Mouse (Mus musculus): ENCODE measurements around the gene Mis18a. TPM values are rescaled to one million over a fixed set of nuclear protein-coding genes. Genes with fewer than 3 reads are reported as not detected.

Gene Mis18a
- 99.0 and 103 TPM in 2 replicates for polyA plus RNA-seq (2016; fragmentation: Nextera tagmentation; extraction: Ambion mirVana)

DNA sequence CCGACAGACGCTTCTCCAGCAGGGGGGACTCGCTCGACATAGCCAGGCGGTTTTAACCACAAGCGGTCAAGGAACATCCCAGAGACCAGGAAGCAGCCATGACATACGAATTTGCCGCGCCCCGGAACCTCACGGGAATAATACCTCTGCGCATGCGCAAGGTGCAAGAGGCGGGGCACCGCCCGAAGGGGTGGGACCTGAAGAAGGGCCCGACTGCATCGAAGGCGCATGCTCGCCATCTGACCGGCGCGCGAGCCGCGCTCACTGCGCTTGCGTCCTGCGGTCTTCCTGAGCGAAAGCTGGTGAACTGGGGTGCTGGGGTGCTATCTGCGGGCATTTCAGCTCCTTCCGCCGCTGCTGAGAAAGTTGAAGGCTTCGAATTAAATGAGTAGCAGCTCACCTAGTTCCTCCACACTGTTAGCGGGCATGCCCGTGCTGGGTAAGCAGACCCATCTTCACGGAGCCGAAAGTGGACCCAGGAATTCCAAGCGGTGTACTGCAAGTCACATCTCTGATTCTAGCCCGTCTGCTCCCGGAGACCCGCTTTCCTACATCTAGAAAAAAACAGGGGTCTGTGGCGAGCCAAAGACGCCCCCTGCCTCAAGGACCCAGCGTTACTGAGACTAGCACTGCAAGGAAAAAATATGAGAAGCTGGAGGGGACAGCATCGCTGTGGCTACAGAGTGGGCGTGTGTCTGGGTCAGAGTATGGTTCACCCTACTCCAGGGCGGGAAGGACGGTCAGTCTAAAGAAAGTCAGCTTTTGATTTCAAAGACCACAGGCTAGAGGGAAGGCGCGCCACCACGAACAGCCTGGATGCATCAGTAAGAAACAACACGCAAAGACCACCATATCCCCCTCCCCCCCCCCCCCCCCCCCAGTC is at the start of gene Mis18a:
Gene Mis18a (minus strand): TSS at position 172 of the 883 bp plus-strand sequence.
- no peaks in the 10 kb centered on the region for H3K27me3 ChIP-seq (replicated peaks; ENCODE audit: low read depth, poor library complexity, severe bottlenecking)
- H3K4me1 ChIP-seq, result peaks cover 14% of the 10 kb centered on the region
- 1% methylated on average over 53 of the region's 53 CpGs for WGBS
- peak within 1 kb of the TSS; percentile 98 for H3K4me3 ChIP-seq
- peak within 1 kb of the TSS; percentile 89 for H3K27ac ChIP-seq (replicated peaks)
- 0 out of 2 replicates have a peak, but pooled peaks cover 1% of the 10 kb centered on the region for H3K9me3 ChIP-seq
- peaks cover 32% of the 10 kb centered on the region for H3K36me3 ChIP-seq (replicated peaks)
- DNase-seq (ENCODE audit: low spot score), result peak; percentile 98

DNA sequence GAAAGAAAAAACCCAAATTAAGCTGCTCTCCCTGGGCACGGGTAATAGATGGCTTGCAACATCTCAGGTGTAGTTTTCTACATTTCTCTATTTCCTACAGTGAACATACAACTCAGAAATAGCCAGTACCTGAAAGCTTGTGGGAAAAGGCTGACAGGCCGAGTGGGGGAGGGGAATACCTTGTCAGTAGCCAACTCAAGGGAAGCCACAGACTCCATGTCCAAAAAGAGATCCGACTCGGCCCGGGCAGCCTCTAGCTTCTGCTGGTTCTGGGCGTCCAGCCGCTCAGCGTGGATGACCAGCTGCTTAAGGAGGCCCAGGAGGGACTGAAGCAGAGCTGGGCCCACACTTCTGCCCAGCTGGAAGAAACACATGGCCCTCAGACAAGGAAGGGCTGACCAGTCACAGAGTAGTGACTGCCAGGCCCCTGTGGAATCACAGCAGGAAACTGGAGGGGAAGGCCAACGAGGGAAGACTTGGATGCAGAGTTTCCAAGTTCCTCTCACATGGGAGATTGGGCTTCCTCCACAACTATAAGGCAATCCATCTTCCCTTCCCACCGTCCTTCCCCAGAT is 48.8 kb upstream of the Mis18a start:
- DNase-seq (ENCODE audit: low spot score), result no peak
- no peak overlapping the region for H3K4me3 ChIP-seq
- 88% methylated on average over 10 of the region's 10 CpGs for WGBS
- peaks cover 99% of the 10 kb centered on the region for H3K36me3 ChIP-seq (replicated peaks)
- no peaks in the 10 kb centered on the region for H3K9me3 ChIP-seq
- no peak overlapping the region for H3K27ac ChIP-seq (replicated peaks)
- H3K4me1 ChIP-seq, result 0 out of 2 replicates have a peak, but pooled peaks cover 3% of the 10 kb centered on the region
- no peaks in the 10 kb centered on the region for H3K27me3 ChIP-seq (replicated peaks; ENCODE audit: low read depth, poor library complexity, severe bottlenecking)

DNA sequence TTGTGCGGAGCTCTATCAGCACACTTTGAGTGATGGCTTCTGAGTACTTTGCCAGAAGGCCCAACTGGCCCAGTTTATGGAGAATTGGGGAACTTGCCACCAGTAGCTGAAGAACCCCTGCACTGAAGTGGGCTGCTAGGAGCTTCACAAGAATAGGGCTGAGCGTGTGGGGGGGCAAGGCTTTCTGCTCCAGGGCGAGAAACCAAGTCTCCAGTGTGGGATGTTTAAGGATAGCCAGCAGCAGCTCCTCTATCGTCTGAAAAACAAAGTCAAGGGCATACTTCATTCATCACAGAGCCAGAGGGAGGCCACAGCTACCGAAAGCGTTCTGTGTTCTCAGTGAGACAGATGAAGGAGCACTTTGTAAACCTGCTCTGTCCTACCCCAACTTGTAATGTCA is 47.4 kb upstream of the Mis18a start:
- no peaks in the 10 kb centered on the region for H3K9me3 ChIP-seq
- no peak for DNase-seq (ENCODE audit: low spot score)
- H3K4me3 ChIP-seq, result no peak overlapping the region
- H3K4me1 ChIP-seq, result 0 out of 2 replicates have a peak, but pooled peaks cover 3% of the 10 kb centered on the region
- WGBS, result 91% methylated on average over 6 of the region's 6 CpGs
- H3K36me3 ChIP-seq (replicated peaks), result peaks cover 99% of the 10 kb centered on the region
- H3K27me3 ChIP-seq (replicated peaks; ENCODE audit: low read depth, poor library complexity, severe bottlenecking), result no peaks in the 10 kb centered on the region
- no peak overlapping the region for H3K27ac ChIP-seq (replicated peaks)

DNA sequence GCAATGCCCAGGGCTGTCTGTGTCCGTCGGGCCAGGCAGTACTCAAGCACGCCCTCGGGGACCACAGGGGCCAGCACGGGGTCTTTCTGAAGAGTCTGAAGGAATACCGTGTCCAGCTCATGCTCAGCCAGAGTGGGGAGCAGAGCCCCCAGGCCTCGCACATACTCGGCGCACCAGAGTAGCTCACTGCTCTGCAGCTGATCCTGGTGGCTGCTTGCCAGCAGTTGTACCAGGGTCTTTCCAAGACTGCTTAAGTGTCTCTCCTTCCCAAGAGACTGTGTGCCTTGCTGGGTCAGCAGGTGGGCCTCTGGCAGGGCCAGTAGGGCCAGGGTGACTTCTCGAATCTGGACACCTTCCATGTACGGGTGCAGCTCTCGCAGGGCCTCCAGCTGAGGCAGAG is 47.0 kb upstream of the Mis18a start:
- H3K27ac ChIP-seq (replicated peaks), result no peak overlapping the region
- H3K9me3 ChIP-seq, result no peaks in the 10 kb centered on the region
- no peaks in the 10 kb centered on the region for H3K27me3 ChIP-seq (replicated peaks; ENCODE audit: low read depth, poor library complexity, severe bottlenecking)
- peaks cover 99% of the 10 kb centered on the region for H3K36me3 ChIP-seq (replicated peaks)
- DNase-seq (ENCODE audit: low spot score), result no peak
- 0 out of 2 replicates have a peak, but pooled peaks cover 3% of the 10 kb centered on the region for H3K4me1 ChIP-seq
- 94% methylated on average over 12 of the region's 12 CpGs for WGBS
- no peak overlapping the region for H3K4me3 ChIP-seq

DNA sequence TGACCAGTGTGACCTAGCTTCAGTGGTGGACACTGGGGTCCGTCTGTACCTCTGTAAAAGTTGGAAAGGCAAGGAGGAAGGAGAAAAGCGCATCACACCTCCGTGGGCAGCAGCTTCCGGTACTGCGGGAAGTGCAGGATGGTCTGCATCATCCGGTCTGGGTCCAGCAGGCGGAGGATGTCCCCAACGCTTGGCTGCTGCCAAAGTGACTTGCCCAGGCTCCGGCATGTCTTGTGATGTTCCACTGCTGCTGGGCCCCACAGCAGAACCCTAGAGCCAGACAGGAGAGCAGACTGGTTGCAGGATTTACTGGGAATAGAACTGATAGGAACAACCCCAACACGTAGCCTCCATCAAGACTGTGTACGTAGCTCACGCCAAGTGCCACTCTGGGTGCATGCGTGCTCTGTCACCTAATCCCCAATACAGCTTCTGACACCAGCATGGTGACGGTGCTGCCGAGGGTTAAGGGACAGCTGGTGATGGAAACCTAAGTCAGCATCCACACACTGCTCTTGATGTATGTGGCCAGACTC is 39.8 kb upstream of the Mis18a start:
- Histone ChIP-seq H3K4me1 (no peaks in the 10 kb centered on the region), H3K4me3 (no peak overlapping the region), H3K27ac (replicated peaks) (no peak overlapping the region), H3K27me3 (replicated peaks; ENCODE audit: low read depth, poor library complexity, severe bottlenecking) (no peaks in the 10 kb centered on the region), H3K9me3 (no peaks in the 10 kb centered on the region), H3K36me3 (replicated peaks) (peaks cover 96% of the 10 kb centered on the region)
- 94% methylated on average over 15 of the region's 15 CpGs for WGBS
- DNase-seq (ENCODE audit: low spot score), result no peak

DNA sequence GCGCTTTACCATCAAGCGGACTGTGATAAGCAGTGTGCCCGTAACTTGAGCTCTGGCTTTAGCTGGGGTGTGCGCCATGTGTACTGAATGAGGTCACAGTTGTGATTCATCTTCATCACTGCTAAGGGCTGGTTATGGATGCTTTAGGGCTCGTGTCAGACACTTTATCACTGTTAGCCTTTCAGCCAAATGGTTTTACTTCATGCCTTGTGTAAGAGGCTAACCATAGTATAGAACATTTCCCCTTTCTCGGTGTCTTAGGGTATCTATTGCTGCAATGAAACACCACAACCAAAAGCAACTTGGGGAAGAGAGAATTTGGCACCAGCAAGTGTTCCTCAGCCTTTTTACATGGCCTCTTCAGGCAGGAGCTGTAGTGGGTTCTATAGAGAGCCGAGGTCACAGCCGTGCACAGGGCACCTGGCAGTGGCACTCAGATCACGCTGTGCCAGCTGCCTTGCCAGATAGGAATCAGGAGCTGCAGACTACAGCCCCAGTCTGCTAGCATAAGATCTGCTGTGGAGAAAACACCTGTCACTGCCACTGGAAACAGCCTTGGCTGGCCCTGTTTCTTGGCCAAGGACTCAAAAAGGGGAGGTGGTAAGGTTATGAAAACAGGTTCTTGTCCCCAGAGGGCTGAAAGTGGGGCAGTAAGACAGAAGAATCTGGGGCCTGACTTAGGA is 38.1 kb upstream of the Mis18a start:
- no peak for DNase-seq (ENCODE audit: low spot score)
- Histone ChIP-seq H3K27ac (replicated peaks) (no peak overlapping the region), H3K4me1 (peaks cover 2% of the 10 kb centered on the region; the same call in 1 of the 2 replicates), H3K36me3 (replicated peaks) (peaks cover 96% of the 10 kb centered on the region), H3K9me3 (no peaks in the 10 kb centered on the region), H3K4me3 (no peak overlapping the region), H3K27me3 (replicated peaks; ENCODE audit: low read depth, poor library complexity, severe bottlenecking) (no peaks in the 10 kb centered on the region)
- WGBS, result 90% methylated on average over 9 of the region's 9 CpGs

DNA sequence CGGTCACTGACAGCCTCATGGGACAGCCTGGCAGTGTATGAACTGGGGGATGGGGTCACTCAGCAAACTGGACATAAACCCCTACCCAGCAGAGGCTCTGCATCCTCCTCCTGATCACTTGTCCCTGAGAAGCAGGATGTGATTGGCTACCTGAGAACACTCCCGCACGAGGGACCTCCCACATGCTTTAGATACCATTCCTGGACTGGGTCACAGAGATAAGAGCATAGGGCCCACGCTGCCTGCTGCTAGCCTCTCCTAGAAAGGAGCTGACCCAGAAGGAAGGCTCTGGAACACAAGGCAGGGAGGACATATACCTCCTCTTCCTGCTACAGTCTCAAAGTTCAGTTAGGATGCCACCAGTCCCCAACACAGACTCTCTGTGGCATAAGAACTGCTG is 33.3 kb upstream of the Mis18a start:
- peaks cover 91% of the 10 kb centered on the region for H3K36me3 ChIP-seq (replicated peaks)
- WGBS, result 89% methylated on average over 4 of the region's 4 CpGs
- no peak overlapping the region for H3K4me3 ChIP-seq

DNA sequence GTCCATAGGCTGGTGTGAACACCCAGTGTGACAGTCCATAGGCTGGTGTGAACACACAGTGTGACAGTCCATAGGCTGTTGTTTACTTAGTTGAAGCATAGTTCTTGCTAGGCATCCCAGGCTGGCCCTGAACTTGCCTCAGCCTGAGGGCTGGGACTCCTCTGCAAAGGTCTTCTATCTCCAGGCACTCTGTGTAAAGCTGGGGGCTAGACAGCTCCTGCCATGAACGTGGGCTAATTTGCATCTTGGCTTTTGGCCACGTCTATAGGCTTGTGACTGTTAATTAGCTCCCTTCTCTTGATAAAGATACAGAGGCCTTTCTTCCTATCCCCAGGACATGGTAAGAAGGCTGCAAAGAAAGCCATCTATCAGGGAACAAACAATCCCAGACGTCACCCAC is 32.1 kb upstream of the Mis18a start:
- peaks cover 93% of the 10 kb centered on the region for H3K36me3 ChIP-seq (replicated peaks)
- 75% methylated on average over 3 of the region's 3 CpGs for WGBS
- no peak overlapping the region for H3K4me3 ChIP-seq
- H3K9me3 ChIP-seq, result no peaks in the 10 kb centered on the region
- H3K4me1 ChIP-seq, result peaks cover 3% of the 10 kb centered on the region; the same call in 1 of the 2 replicates
- H3K27ac ChIP-seq (replicated peaks), result no peak overlapping the region
- DNase-seq (ENCODE audit: low spot score), result no peak
- H3K27me3 ChIP-seq (replicated peaks; ENCODE audit: low read depth, poor library complexity, severe bottlenecking), result no peaks in the 10 kb centered on the region

More for the DNA sequence above, 33.3 kb upstream of the Mis18a start:
- H3K27ac ChIP-seq (replicated peaks), result no peak overlapping the region; the same call in 1 of the 2 replicates
- H3K4me1 ChIP-seq, result peaks cover 3% of the 10 kb centered on the region; the same call in 1 of the 2 replicates
- no peaks in the 10 kb centered on the region for H3K9me3 ChIP-seq
- no peak for DNase-seq (ENCODE audit: low spot score)
- no peaks in the 10 kb centered on the region for H3K27me3 ChIP-seq (replicated peaks; ENCODE audit: low read depth, poor library complexity, severe bottlenecking)

DNA sequence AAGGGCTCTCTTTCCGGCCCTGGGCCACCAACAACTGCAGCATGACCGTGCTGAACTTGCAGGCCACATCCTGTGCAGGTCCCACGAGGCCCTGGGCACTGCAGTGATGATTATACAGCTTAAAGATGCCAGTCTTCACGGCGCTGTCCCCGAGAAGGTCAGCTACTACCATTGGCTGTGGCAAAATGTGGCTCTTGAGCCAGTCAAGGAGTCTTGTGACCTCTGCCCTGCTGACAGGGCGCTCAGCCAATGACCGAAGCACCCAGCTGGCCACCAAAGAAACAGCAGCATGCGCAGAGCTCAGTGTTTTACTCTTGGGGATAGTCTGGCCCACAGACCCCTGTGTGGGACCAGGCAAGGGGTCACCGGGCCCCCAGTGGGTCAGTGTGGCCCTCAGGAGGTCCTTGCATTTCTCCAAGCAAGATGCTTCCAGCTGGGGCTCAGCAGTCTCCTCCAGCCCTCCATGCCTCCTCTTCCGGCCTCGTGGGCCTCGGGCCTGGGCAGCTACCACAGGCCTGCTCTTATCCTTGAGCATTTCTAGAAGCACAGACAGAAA is 26.3 kb upstream of the Mis18a start:
- Histone ChIP-seq H3K27ac (replicated peaks) (no peak overlapping the region), H3K4me3 (no peak overlapping the region), H3K9me3 (no peaks in the 10 kb centered on the region), H3K4me1 (peaks cover 6% of the 10 kb centered on the region; the same call in 1 of the 2 replicates), H3K27me3 (replicated peaks; ENCODE audit: low read depth, poor library complexity, severe bottlenecking) (no peaks in the 10 kb centered on the region), H3K36me3 (replicated peaks) (peaks cover 90% of the 10 kb centered on the region)
- 91% methylated on average over 13 of the region's 13 CpGs for WGBS
- DNase-seq (ENCODE audit: low spot score), result no peak

DNA sequence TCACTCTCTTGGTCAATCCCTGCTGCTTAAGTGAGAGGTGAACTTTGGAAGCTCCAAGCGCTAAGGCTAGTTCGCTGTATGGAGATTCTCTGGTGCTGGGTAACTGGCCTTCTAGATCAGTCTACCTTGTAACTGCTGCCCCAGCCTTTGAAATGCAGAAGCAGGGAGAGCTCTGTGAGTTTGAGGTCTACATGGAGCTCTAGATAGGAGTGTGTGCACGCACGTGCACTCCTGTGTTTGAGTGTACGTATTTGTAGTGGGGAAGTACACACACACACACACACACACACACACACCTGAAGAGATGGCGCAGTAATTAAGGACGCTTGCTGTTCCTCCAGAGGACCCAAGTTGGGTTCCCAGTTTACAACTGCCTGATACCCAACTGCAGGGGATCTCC is 21.0 kb upstream of the Mis18a start:
- no peaks in the 10 kb centered on the region for H3K9me3 ChIP-seq
- H3K36me3 ChIP-seq (replicated peaks), result peaks cover 43% of the 10 kb centered on the region
- H3K27ac ChIP-seq (replicated peaks), result no peak overlapping the region
- no peak overlapping the region for H3K4me3 ChIP-seq
- no peak for DNase-seq (ENCODE audit: low spot score)
- 97% methylated on average over 7 of the region's 7 CpGs for whole genome bisulfite sequencing
- peaks cover 11% of the 10 kb centered on the region for H3K4me1 ChIP-seq
- H3K27me3 ChIP-seq (replicated peaks; ENCODE audit: low read depth, poor library complexity, severe bottlenecking), result no peaks in the 10 kb centered on the region

DNA sequence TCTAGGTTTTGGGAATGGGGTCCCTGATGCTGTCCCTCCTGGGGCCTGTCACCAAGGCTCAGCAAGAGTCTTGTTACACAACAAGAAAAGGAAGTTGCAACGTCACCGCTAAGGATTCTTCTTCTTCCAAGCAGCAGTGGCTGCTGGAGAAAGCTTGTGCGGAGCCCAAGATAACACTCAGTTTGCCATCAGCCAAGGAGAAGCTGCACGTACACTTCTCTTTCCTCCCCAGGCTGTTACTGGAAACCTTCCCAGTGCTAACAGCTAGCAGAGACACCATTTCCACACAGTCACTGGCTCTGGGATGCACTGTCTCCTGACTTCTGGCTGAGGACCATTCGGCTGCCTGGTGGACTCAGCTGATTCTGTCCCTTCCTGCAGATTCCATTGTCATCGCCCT is 19.9 kb upstream of the Mis18a start:
- Histone ChIP-seq H3K36me3 (replicated peaks) (peaks cover 33% of the 10 kb centered on the region), H3K9me3 (no peaks in the 10 kb centered on the region), H3K27ac (replicated peaks) (no peak overlapping the region), H3K4me1 (peaks cover 18% of the 10 kb centered on the region), H3K27me3 (replicated peaks; ENCODE audit: low read depth, poor library complexity, severe bottlenecking) (no peaks in the 10 kb centered on the region), H3K4me3 (no peak overlapping the region)
- no peak for DNase-seq (ENCODE audit: low spot score)
- WGBS, result 90% methylated on average over 6 of the region's 6 CpGs

Data from embryonic facial prominence, embryonic 10.5 days (tissue).